Mouse (Mus musculus) stomach, embryonic 14.5 days (tissue): ENCODE data around the gene Ascl3. TPM values are rescaled to one million over a fixed set of nuclear protein-coding genes. Genes with fewer than 3 reads are reported as not detected.
A peak's percentile ranks its signal among the peaks of the same experiment; 100 is the strongest.

ENCODE experiments used
- ATAC-seq: fragments of 200-750 bp; cut with Nextera tagmentation; 2 replicates; pipeline ENCODE4 v1.8.0; 2017; ENCODE audit warnings: low read depth, moderate TSS enrichment; ENCODE audit not compliant: insufficient number of reproducible peaks, insufficient read depth, low FRiP score
- H3K27ac ChIP-seq: fragments of 300-500 bp; sonication (generic); 2 replicates; pipeline ENCODE4 v1.5.1; 2014; ENCODE audit warnings: mild to moderate bottlenecking, low read length, moderate library complexity, mixed read lengths
- H3K27me3 ChIP-seq: fragments of 300-500 bp; sonication (generic); 2 replicates; pipeline ENCODE4 v1.6.1; 2014; ENCODE audit warnings: low read length, control low read depth, mixed read lengths; ENCODE audit not compliant: control insufficient read depth, insufficient read depth
- H3K36me3 ChIP-seq: fragments of 300-500 bp; sonication (generic); 2 replicates; pipeline ENCODE4 v1.6.1; 2014; ENCODE audit warnings: mild to moderate bottlenecking, control low read depth, low read length, moderate library complexity, mixed read lengths; ENCODE audit not compliant: control insufficient read depth, insufficient read depth
- H3K4me1 ChIP-seq: fragments of 300-500 bp; sonication (generic); 2 replicates; pipeline ENCODE4 v1.6.1; 2014; ENCODE audit warnings: low read length, control low read depth, mixed read lengths; ENCODE audit not compliant: control insufficient read depth, insufficient read depth
- H3K4me2 ChIP-seq: fragments of 300-500 bp; sonication (generic); replicated peaks from 2 replicates; pipeline ENCODE4 v1.6.1; 2014; ENCODE audit warnings: low read depth, low read length, control low read depth
- H3K4me3 ChIP-seq: fragments of 300-500 bp; sonication (generic); 2 replicates; pipeline ENCODE4 v1.5.1; 2014; ENCODE audit warnings: low read depth, low read length, control low read depth
- H3K9ac ChIP-seq: fragments of 300-500 bp; sonication (generic); replicated peaks from 2 replicates; pipeline ENCODE4 v1.6.1; 2014; ENCODE audit warnings: low read depth, mild to moderate bottlenecking, control low read depth, low read length, moderate library complexity, mixed read lengths
- H3K9me3 ChIP-seq: fragments of 300-500 bp; sonication (generic); 2 replicates; pipeline ENCODE4 v1.6.1; 2016; ENCODE audit warnings: low read depth, low read length, control low read depth; ENCODE audit not compliant: control insufficient read depth
- WGBS: fragments of 180-500 bp; shearing (Covaris S2); extraction: QIAGEN DNeasy Blood & Tissue Kit; methylation state at CpG from one replicate; pipeline ENCODE4 v1.1.7; 2014; 5-methylcytosine and 5-hydroxymethylcytosine counted together
- polyA plus RNA-seq: library from polyadenylated mRNA; unstranded; fragments of >200 nt; fragmentation: Nextera tagmentation; extraction: Ambion mirVana; gene quantifications from 2 replicates; pipeline ENCODE4 v1.2.1, GENCODE M21; 2014

The Ascl3 gene
- polyA plus RNA-seq, 1 experiment from 2014 or later: not detected

DNA sequence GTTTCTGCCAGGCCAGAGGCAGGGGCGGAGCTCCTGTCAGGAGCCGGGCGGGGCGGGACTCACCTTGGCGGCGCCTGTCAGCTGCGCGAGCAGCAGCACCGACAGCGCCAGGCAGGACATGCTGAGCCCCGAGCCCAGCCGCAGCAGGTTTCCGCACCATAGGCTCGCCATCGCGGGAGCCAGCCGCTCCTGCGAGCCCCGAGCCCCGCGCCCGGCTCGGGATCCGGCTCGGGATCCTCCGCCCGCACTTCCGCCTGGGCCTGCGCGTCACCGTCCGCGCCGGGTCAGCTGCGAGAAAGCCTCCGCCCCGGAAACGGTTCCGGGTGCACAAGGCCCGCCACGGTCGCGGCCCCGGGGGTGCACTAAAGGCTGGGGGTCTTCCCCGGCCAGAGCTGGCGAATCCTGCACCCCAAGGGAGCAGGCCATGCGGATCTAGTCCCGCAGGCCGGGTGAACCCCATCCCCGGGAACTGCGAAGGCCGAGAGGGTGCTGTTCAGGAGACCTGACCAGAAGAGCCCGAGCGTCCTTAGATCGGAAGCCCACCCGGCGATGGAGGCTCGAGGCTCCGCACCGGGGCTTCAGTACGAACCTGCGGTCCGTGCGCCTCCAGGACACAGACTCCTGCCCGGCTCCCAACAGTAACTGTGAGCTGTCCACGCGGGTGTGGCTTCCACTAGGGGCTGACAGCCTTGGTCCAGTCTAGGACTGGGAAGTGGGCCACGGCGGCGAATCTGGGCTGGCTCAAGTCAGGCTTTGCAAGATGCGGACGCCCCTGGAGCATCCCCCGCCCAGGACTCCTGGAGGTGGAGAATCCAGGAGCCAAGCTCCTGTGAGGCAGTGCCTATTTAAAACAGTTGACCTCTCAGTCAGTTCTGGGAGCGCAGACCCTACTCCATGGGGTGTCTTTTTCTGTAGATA, 20.7 kb upstream of the Ascl3 start, which contains the start of gene Tmem9b:
Gene Tmem9b (minus strand): TSS at position 868 of the 918 bp plus-strand sequence.
- Histone ChIP-seq H3K9ac (peak within 1 kb of the TSS; percentile 83), H3K27ac (peak within 1 kb of the TSS; percentile 86), H3K4me3 (peak within 1 kb of the TSS; percentile 89), H3K36me3 (no peaks in the 10 kb centered on the region; the same call in 1 of the 2 replicates), H3K4me1 (peaks cover 8% of the 10 kb centered on the region; the same call in 1 of the 2 replicates), H3K9me3 (no peaks in the 10 kb centered on the region), H3K4me2 (peak within 1 kb of the TSS; percentile 65), H3K27me3 (no peaks in the 10 kb centered on the region)
- 1% methylated on average over 70 of the region's 74 CpGs for WGBS
- peak; percentile 87 for ATAC-seq

DNA sequence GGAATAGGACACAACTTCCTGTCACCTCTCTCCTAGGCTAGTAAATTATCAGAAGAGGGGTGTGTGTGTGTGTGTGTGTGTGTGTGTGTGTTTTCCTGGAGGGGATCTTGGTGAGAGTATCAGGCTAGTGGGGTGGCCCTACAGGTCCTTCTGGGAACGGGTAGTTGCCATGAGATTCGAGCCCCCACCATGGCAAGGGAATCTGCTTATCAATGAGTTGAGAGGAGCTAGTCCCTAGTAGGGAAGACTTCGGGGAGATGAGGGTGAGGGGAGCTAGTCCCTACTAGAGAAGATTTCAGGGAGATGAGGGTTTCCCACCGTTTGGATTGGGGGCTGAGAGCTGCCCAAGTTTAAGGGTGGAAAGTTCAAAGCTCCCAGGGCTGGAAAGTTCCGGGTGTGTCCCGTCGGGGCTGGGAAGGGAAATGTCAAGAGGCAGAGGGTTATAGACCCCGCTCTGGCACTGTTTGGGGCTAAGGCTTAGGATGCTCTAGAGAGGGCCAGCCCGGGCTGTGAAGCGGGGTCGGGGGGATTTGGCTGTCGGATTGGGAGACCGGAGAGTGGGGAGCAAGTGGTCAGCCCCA, 20.0 kb upstream of the Ascl3 start:
- peak overlapping the region; percentile 86; the same call in 1 of the 2 replicates for H3K27ac ChIP-seq
- H3K4me2 ChIP-seq: peak overlapping the region; percentile 65
- no peaks in the 10 kb centered on the region for H3K9me3 ChIP-seq
- H3K4me3 ChIP-seq: peak overlapping the region; percentile 89
- WGBS: 4% methylated on average over 13 of the region's 13 CpGs
- no peaks in the 10 kb centered on the region for H3K27me3 ChIP-seq
- H3K4me1 ChIP-seq: peaks cover 8% of the 10 kb centered on the region; the same call in 1 of the 2 replicates
- ATAC-seq: peak; percentile 21
- H3K36me3 ChIP-seq: no peaks in the 10 kb centered on the region; the same call in 1 of the 2 replicates
- H3K9ac ChIP-seq: peak overlapping the region; percentile 83

DNA sequence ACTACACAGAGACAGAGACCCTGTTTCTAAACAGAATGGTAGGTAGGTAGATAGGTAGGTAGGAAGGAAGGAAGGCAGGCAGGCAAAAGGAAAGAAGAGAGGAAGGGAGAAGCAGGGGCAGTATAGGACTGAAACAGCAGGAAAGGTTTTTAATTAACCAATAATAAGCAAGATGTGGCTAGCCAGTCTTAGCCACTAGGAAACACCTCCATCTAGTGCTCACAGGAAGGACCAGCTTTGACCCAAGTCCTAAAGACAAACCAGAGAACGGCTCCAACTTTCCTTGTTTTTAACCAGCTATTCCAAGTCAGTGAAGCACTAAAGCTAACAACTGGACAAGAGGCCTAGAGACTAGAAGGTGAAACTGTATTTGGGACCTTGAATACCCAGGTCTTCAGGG, 16.2 kb upstream of the Ascl3 start:
- no peak overlapping the region for H3K4me2 ChIP-seq
- no peaks in the 10 kb centered on the region for H3K4me1 ChIP-seq
- WGBS: 55% methylated on average over 1 of the region's 1 CpGs
- H3K9ac ChIP-seq: no peak overlapping the region
- H3K9me3 ChIP-seq: no peaks in the 10 kb centered on the region
- H3K4me3 ChIP-seq: no peak overlapping the region
- H3K36me3 ChIP-seq: peaks cover 9% of the 10 kb centered on the region; the same call in 1 of the 2 replicates
- no peaks in the 10 kb centered on the region for H3K27me3 ChIP-seq
- no peak overlapping the region for H3K27ac ChIP-seq
- ATAC-seq: no peak

DNA sequence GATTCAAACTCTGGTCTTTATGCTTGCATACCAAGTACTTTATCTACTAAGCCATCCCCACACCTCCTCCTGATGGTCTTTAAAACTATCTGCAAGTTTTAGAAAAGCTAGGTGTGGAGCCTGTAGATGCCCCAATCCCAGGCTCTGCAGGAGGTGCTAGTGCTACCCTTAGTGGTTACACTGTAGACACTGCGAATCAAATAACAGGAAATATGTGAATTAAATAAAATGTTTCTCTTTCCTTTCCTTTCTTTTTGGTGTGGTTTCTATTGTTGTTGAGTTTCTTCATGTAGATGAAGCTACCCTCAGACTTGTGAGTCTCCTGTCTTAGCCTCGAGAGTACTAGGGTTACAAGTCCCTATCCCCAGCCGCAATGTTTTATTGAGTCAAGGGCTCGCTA, 10.2 kb upstream of the Ascl3 start:
- H3K9ac ChIP-seq: no peak overlapping the region
- no peaks in the 10 kb centered on the region for H3K27me3 ChIP-seq
- 85% methylated on average over 4 of the region's 4 CpGs for WGBS
- H3K36me3 ChIP-seq: peaks cover 9% of the 10 kb centered on the region; the same call in 1 of the 2 replicates
- ATAC-seq: no peak
- H3K4me1 ChIP-seq: 0 out of 2 replicates have a peak, but pooled peaks cover 3% of the 10 kb centered on the region
- H3K4me2 ChIP-seq: no peak overlapping the region
- H3K4me3 ChIP-seq: no peak overlapping the region
- peak overlapping the region; percentile 39 for H3K27ac ChIP-seq
- H3K9me3 ChIP-seq: no peaks in the 10 kb centered on the region

DNA sequence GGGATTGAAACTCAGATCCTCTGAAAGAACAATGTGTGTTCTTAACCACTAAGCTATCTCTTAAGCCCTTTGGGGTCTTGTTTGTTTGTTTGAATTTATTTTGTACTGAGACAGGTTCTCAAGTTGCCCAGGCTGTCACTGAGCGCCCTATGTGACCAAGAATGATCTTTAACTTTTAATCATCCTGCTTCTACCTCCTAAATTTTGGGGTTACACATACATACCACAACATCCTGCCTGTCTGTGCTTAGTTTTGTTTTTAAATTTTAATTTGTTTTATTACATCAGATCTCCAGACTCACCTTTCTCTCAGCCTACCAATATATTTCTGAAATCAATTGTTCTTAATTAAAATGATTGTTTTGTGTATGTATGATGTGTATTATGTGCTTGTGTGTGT, 9.5 kb upstream of the Ascl3 start:
- Histone ChIP-seq H3K9ac (no peak overlapping the region), H3K27me3 (no peaks in the 10 kb centered on the region), H3K9me3 (no peaks in the 10 kb centered on the region), H3K4me1 (0 out of 2 replicates have a peak, but pooled peaks cover 3% of the 10 kb centered on the region), H3K36me3 (peaks cover 11% of the 10 kb centered on the region; the same call in 1 of the 2 replicates), H3K4me3 (no peak overlapping the region), H3K27ac (peak overlapping the region; percentile 49), H3K4me2 (no peak overlapping the region)
- no peak for ATAC-seq
- WGBS: 81% methylated on average over 1 of the region's 1 CpGs

DNA sequence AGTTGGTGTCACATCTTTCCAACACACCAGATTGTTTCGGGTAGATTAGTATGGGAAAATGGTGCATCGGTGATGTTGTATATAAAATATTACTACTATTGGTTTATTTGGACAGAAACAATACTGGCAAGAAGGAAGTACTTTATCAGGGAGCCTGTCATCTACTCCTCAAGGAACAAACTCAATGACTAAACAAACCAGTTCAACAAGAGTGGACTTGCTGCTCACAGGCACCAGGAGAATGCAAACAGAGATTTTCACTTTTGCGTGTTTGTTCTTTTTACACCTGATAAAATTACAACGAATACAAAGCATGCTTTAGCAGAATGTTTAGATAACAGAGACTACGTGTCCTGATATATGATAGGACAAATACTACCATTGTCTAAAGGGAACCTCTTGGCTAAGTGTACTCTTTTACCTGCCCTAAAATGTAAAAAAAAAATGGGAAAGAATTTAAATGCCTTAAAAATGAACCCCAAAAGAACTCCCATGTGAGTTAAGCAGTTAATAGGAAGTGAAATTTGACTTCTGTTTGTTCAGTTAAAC, 8.4 kb upstream of the Ascl3 start:
- ATAC-seq: peak; percentile 87
- 0 out of 2 replicates have a peak, but pooled peaks cover 3% of the 10 kb centered on the region for H3K4me1 ChIP-seq
- H3K9me3 ChIP-seq: no peaks in the 10 kb centered on the region
- WGBS: 47% methylated on average over 5 of the region's 5 CpGs
- no peaks in the 10 kb centered on the region for H3K27me3 ChIP-seq
- no peak overlapping the region for H3K9ac ChIP-seq
- peak overlapping the region; percentile 63; the same call in 1 of the 2 replicates for H3K27ac ChIP-seq
- peaks cover 7% of the 10 kb centered on the region; the same call in 1 of the 2 replicates for H3K36me3 ChIP-seq
- no peak overlapping the region for H3K4me2 ChIP-seq
- H3K4me3 ChIP-seq: no peak overlapping the region

DNA sequence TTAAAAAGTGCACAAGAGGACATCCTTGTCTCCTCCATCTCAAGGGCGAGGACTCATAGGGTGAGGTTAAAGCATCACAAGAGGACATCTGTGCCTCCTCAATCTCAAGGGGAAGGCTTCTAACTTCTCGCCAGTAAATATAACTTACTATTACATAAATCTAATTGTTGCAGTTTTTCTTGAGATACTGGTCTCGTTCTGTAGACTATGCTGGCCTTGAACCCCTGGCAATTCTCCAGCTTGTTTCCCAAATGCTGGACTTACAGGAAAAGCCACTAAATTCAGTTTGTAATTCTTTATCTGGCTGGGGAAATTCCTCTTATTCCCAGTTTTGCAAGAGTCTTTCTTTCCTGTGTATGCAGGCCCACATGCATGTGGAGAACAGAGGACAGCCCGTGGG, 3.3 kb upstream of the Ascl3 start:
- ATAC-seq: no peak
- Histone ChIP-seq H3K27ac (no peak overlapping the region), H3K4me2 (no peak overlapping the region), H3K9ac (no peak overlapping the region), H3K9me3 (no peaks in the 10 kb centered on the region), H3K27me3 (no peaks in the 10 kb centered on the region), H3K36me3 (peaks cover 5% of the 10 kb centered on the region; the same call in 1 of the 2 replicates), H3K4me3 (no peak overlapping the region), H3K4me1 (peaks cover 7% of the 10 kb centered on the region; the same call in 1 of the 2 replicates)
- WGBS: 83% methylated on average over 4 of the region's 4 CpGs

DNA sequence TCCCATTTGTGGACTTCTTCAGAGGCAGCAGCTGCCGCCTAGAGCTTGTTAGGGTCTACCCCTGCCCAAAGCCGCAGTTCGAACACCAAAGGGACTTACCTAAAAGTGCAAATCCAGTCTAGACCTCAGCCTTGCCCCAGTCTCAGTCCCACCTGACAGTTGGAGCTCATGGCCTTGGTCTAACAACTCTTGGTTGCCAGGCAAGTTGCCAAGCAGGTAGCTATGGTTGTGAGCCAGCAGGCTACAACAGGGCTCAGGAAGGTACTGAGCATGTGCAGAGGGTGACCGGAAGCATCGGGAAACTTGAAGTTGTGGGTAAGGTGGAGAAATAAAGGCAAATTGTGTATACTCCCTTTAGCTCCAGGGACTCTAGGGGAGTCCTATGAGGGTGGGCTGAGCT, 7.8 kb downstream of the Ascl3 start, which contains the start of gene BC051019:
Gene BC051019 (minus strand): TSS at position 154 of the 400 bp plus-strand sequence.
- H3K9ac ChIP-seq: no peak within 1 kb of the TSS
- H3K4me3 ChIP-seq: no peak within 1 kb of the TSS
- H3K9me3 ChIP-seq: no peaks in the 10 kb centered on the region
- no peaks in the 10 kb centered on the region for H3K27me3 ChIP-seq
- no peaks in the 10 kb centered on the region for H3K4me1 ChIP-seq
- WGBS: 90% methylated on average over 5 of the region's 5 CpGs
- H3K27ac ChIP-seq: no peak within 1 kb of the TSS
- ATAC-seq: no peak
- no peak within 1 kb of the TSS for H3K4me2 ChIP-seq
- H3K36me3 ChIP-seq: no peaks in the 10 kb centered on the region
